ENCODE assay signal across 8 mouse cellular contexts in genomic region chr7:141463824-141464602, GRCm38 (mm10). TPM values are rescaled to one million over a fixed set of nuclear protein-coding genes. Genes with fewer than 3 reads are reported as not detected.
A peak's percentile ranks its signal among the peaks of the same experiment; 100 is the strongest.
DNase-seq lines count a peak whose midpoint lies in the region; ATAC-seq and TF ChIP-seq lines count a peak whose summit lies in the region.

No protein-coding gene starts in this region.

- peaks cover 15% of the 10 kb centered on the region; the same call in 1 of the 2 replicates for H3K4me1 ChIP-seq in forebrain, postnatal 0 days (ENCODE audit: insufficient read depth)
- peaks cover 36% of the 10 kb centered on the region for H3K4me1 ChIP-seq in intestine, embryonic 16.5 days (ENCODE audit: control insufficient read depth, insufficient read depth, low read length)
- H3K4me1 ChIP-seq in liver, postnatal 0 days (ENCODE audit: insufficient read depth) = peaks cover 43% of the 10 kb centered on the region
- peaks cover 19% of the 10 kb centered on the region for H3K4me1 ChIP-seq in stomach, postnatal 0 days (replicated peaks; ENCODE audit: control insufficient read depth, insufficient read depth)

- H3K4me2 ChIP-seq in forebrain, postnatal 0 days (ENCODE audit: low read depth) = peak overlapping the region; percentile 24
- peak overlapping the region; percentile 26; the same call in 1 of the 2 replicates for H3K4me2 ChIP-seq in intestine, embryonic 16.5 days (ENCODE audit: low read depth, low read length)
- H3K4me2 ChIP-seq in liver, postnatal 0 days (ENCODE audit: low read depth, low read length) = peak overlapping the region; percentile 40
- peak overlapping the region; percentile 37 for H3K4me2 ChIP-seq in stomach, postnatal 0 days (replicated peaks; ENCODE audit: low read depth)

- WGBS in forebrain, postnatal 0 days = 23% methylated on average over 12 of the region's 12 CpGs
- WGBS in intestine, embryonic 16.5 days = 42% methylated on average over 12 of the region's 12 CpGs
- 30% methylated on average over 12 of the region's 12 CpGs for WGBS in liver, postnatal 0 days (ENCODE audit: insufficient replicate concordance)
- 51% methylated on average over 12 of the region's 12 CpGs for WGBS in stomach, postnatal 0 days

- DNase-seq in cerebellum, adult 9-11 months = peak; percentile 52
- DNase-seq in forebrain, postnatal 0 days = no peak
- DNase-seq in liver, postnatal 0 days = no peak
- DNase-seq in stomach, postnatal 0 days (ENCODE audit: low spot score) = no peak
- DNase-seq in urinary bladder, postnatal 36 days (ENCODE audit: low spot score in 2 of 2) = no peak
- DNase-seq in left cerebral cortex, adult 8-10 months (ENCODE audit: low spot score in 2 of 2) = no peak

- no peak overlapping the region for H3K27ac ChIP-seq in forebrain, postnatal 0 days (ENCODE audit: low read depth, low read length)
- no peak overlapping the region for H3K27ac ChIP-seq in intestine, embryonic 16.5 days (ENCODE audit: low read length)
- H3K27ac ChIP-seq in liver, postnatal 0 days (ENCODE audit: low read depth) = peak overlapping the region; percentile 32; the same call in 1 of the 2 replicates
- peak overlapping the region; percentile 49; the same call in 1 of the 2 replicates for H3K27ac ChIP-seq in stomach, postnatal 0 days (replicated peaks)

- H3K9ac ChIP-seq in forebrain, postnatal 0 days = no peak overlapping the region
- 0 out of 2 replicates have a peak overlapping the region, but pooled peaks have one; percentile 15 for H3K9ac ChIP-seq in intestine, embryonic 16.5 days (ENCODE audit: low read depth, low read length)
- H3K9ac ChIP-seq in liver, postnatal 0 days (replicated peaks) = peak overlapping the region; percentile 12; the same call in 1 of the 2 replicates
- peak overlapping the region; percentile 27; the same call in 1 of the 2 replicates for H3K9ac ChIP-seq in stomach, postnatal 0 days (ENCODE audit: low read length)

- H3K36me3 ChIP-seq in forebrain, postnatal 0 days (ENCODE audit: insufficient read depth) = peaks cover 12% of the 10 kb centered on the region
- H3K36me3 ChIP-seq in intestine, embryonic 16.5 days (ENCODE audit: control insufficient read depth, insufficient read depth, low read length) = peaks cover 4% of the 10 kb centered on the region; the same call in 1 of the 2 replicates
- H3K36me3 ChIP-seq in liver, postnatal 0 days (replicated peaks; ENCODE audit: insufficient read depth, low read length) = peaks cover 11% of the 10 kb centered on the region
- H3K36me3 ChIP-seq in stomach, postnatal 0 days (ENCODE audit: control insufficient read depth, insufficient read depth, low read length) = peaks cover under 1% of the 10 kb centered on the region; the same call in 1 of the 2 replicates

- no peaks in the 10 kb centered on the region for H3K9me3 ChIP-seq in forebrain, postnatal 0 days (ENCODE audit: low read length)
- H3K9me3 ChIP-seq in intestine, embryonic 16.5 days (ENCODE audit: control insufficient read depth, low read length) = no peaks in the 10 kb centered on the region
- no peaks in the 10 kb centered on the region for H3K9me3 ChIP-seq in liver, postnatal 0 days (ENCODE audit: low read length)
- H3K9me3 ChIP-seq in stomach, postnatal 0 days (ENCODE audit: control insufficient read depth, low read length) = no peaks in the 10 kb centered on the region

- TF ChIP-seq CTCF in forebrain, postnatal 0 days (IDR thresholded peaks at IDR 0.05; ENCODE audit: low read depth) = no peak
- TF ChIP-seq CTCF in liver, postnatal 0 days (IDR thresholded peaks at IDR 0.05; ENCODE audit: low read depth) = no peak
- no peak for TF ChIP-seq CTCF in stomach, postnatal 0 days (IDR thresholded peaks at IDR 0.05; ENCODE audit: low read depth)

- peaks cover 48% of the 10 kb centered on the region for H3K27me3 ChIP-seq in forebrain, postnatal 0 days (ENCODE audit: insufficient read depth, low read length)
- H3K27me3 ChIP-seq in intestine, embryonic 16.5 days (replicated peaks; ENCODE audit: control insufficient read depth, insufficient read depth, low read length) = peaks cover 25% of the 10 kb centered on the region
- peaks cover 48% of the 10 kb centered on the region for H3K27me3 ChIP-seq in liver, postnatal 0 days (ENCODE audit: insufficient read depth, low read length)
- 0 out of 2 replicates have a peak, but pooled peaks cover 2% of the 10 kb centered on the region for H3K27me3 ChIP-seq in stomach, postnatal 0 days (ENCODE audit: control insufficient read depth, insufficient read depth, low read length)

- no peak for ATAC-seq in cerebellum, adult (ENCODE audit: insufficient number of reproducible peaks, low FRiP score, low TSS enrichment)
- ATAC-seq in forebrain, postnatal 0 days = no peak
- ATAC-seq in intestine, embryonic 16.5 days = no peak
- no peak for ATAC-seq in liver, postnatal 0 days
- ATAC-seq in stomach, postnatal 0 days (ENCODE audit: low FRiP score, low TSS enrichment) = no peak

- no peak for TF ChIP-seq EP300 in liver, postnatal 0 days (IDR thresholded peaks at IDR 0.05; ENCODE audit: low read depth)
- TF ChIP-seq EP300 in stomach, postnatal 0 days (optimal IDR thresholded peaks at IDR 0.05) = no peak

- H3K4me3 ChIP-seq in forebrain, postnatal 0 days (ENCODE audit: low read depth, low read length) = no peak overlapping the region
- H3K4me3 ChIP-seq in intestine, embryonic 16.5 days (ENCODE audit: low read length) = peak overlapping the region; percentile 11
- peak overlapping the region; percentile 3; the same call in 1 of the 2 replicates for H3K4me3 ChIP-seq in liver, postnatal 0 days (ENCODE audit: low read depth, low read length)
- no peak overlapping the region for H3K4me3 ChIP-seq in stomach, postnatal 0 days (ENCODE audit: low read depth, low read length)

RNA-seq across cellular contexts. Expression of gene Cracr2b, which starts 3.1 kb away (rescaled TPM):
- total RNA-seq in forebrain, postnatal 0 days (2014; rRNA removed) = 4.5 and 7.2 TPM in 2 replicates
- 5.2 and 6.7 TPM in 2 replicates for polyA plus RNA-seq in forebrain, postnatal 0 days (2015; fragmentation: Nextera tagmentation; extraction: Ambion mirVana)
- polyA plus RNA-seq in intestine, embryonic 16.5 days (2015; fragmentation: Nextera tagmentation; extraction: Ambion mirVana) = 19.3 and 21.0 TPM in 2 replicates
- polyA plus RNA-seq in liver, postnatal 0 days (2015; fragmentation: Nextera tagmentation; extraction: Ambion mirVana) = 6.3 and 7.3 TPM in 2 replicates
- 20.8 and 23.5 TPM in 2 replicates for polyA plus RNA-seq in stomach, postnatal 0 days (2015; fragmentation: Nextera tagmentation; extraction: Ambion mirVana)
- 1 to 10 TPM; 3.9 to 5.4 (median 4.4) TPM for total RNA-seq in left cerebral cortex, adult 8-10 months (2022)

RNA-seq across cellular contexts. Expression of gene Cd151, which starts 3.2 kb away (rescaled TPM):
- total RNA-seq in forebrain, postnatal 0 days (2014; rRNA removed) = 55.8 and 62.4 TPM in 2 replicates
- 12.4 and 18.7 TPM in 2 replicates for polyA plus RNA-seq in forebrain, postnatal 0 days (2015; fragmentation: Nextera tagmentation; extraction: Ambion mirVana)
- 30.6 and 30.8 TPM in 2 replicates for polyA plus RNA-seq in intestine, embryonic 16.5 days (2015; fragmentation: Nextera tagmentation; extraction: Ambion mirVana)
- polyA plus RNA-seq in liver, postnatal 0 days (2015; fragmentation: Nextera tagmentation; extraction: Ambion mirVana) = 5.1 and 6.6 TPM in 2 replicates
- polyA plus RNA-seq in stomach, postnatal 0 days (2015; fragmentation: Nextera tagmentation; extraction: Ambion mirVana) = 22.6 and 27.5 TPM in 2 replicates
- 10 to 100 TPM; 30.2 to 35.5 (median 33.4) TPM for total RNA-seq in left cerebral cortex, adult 8-10 months (2022)

RNA-seq across cellular contexts. Expression of gene Pnpla2, which starts 9.0 kb away (rescaled TPM):
- 6.2 and 7.7 TPM in 2 replicates for total RNA-seq in forebrain, postnatal 0 days (2014; rRNA removed)
- 18.3 and 22.4 TPM in 2 replicates for polyA plus RNA-seq in forebrain, postnatal 0 days (2015; fragmentation: Nextera tagmentation; extraction: Ambion mirVana)
- 45.5 and 45.7 TPM in 2 replicates for polyA plus RNA-seq in intestine, embryonic 16.5 days (2015; fragmentation: Nextera tagmentation; extraction: Ambion mirVana)
- polyA plus RNA-seq in liver, postnatal 0 days (2015; fragmentation: Nextera tagmentation; extraction: Ambion mirVana) = 47.1 and 51.3 TPM in 2 replicates
- 82.1 and 88.0 TPM in 2 replicates for polyA plus RNA-seq in stomach, postnatal 0 days (2015; fragmentation: Nextera tagmentation; extraction: Ambion mirVana)
- total RNA-seq in left cerebral cortex, adult 8-10 months (2022) = 10 to 100 TPM; 21.2 to 32.6 (median 27.2) TPM

RNA-seq across cellular contexts. Expression of gene Polr2l, which starts 10.9 kb away (rescaled TPM):
- total RNA-seq in forebrain, postnatal 0 days (2014; rRNA removed) = 21.1 and 24.6 TPM in 2 replicates
- polyA plus RNA-seq in forebrain, postnatal 0 days (2015; fragmentation: Nextera tagmentation; extraction: Ambion mirVana) = 73.2 and 74.8 TPM in 2 replicates
- polyA plus RNA-seq in intestine, embryonic 16.5 days (2015; fragmentation: Nextera tagmentation; extraction: Ambion mirVana) = 50.9 and 57.1 TPM in 2 replicates
- polyA plus RNA-seq in liver, postnatal 0 days (2015; fragmentation: Nextera tagmentation; extraction: Ambion mirVana) = 41.8 and 45.1 TPM in 2 replicates
- polyA plus RNA-seq in stomach, postnatal 0 days (2015; fragmentation: Nextera tagmentation; extraction: Ambion mirVana) = 53.4 and 60.2 TPM in 2 replicates
- 10 to 100 TPM; 32.2 to 42.4 (median 33.2) TPM for total RNA-seq in left cerebral cortex, adult 8-10 months (2022)

RNA-seq across cellular contexts. Expression of gene Tspan4, which starts 11.0 kb away (rescaled TPM):
- total RNA-seq in forebrain, postnatal 0 days (2014; rRNA removed) = 52.5 and 79.6 TPM in 2 replicates
- polyA plus RNA-seq in forebrain, postnatal 0 days (2015; fragmentation: Nextera tagmentation; extraction: Ambion mirVana) = 54.9 and 57.9 TPM in 2 replicates
- 58.2 and 59.2 TPM in 2 replicates for polyA plus RNA-seq in intestine, embryonic 16.5 days (2015; fragmentation: Nextera tagmentation; extraction: Ambion mirVana)
- 72.2 and 77.0 TPM in 2 replicates for polyA plus RNA-seq in liver, postnatal 0 days (2015; fragmentation: Nextera tagmentation; extraction: Ambion mirVana)
- polyA plus RNA-seq in stomach, postnatal 0 days (2015; fragmentation: Nextera tagmentation; extraction: Ambion mirVana) = 56.9 and 58.7 TPM in 2 replicates
- total RNA-seq in left cerebral cortex, adult 8-10 months (2022) = 10 to 100 TPM; 17.6 to 28.0 (median 23.9) TPM

Comparison
In these comparisons a context has a peak if more than half of its experiments do, and no peak if none do; other contexts are left out.
1. H3K27ac ChIP-seq: peak in liver, postnatal 0 days (single experiment) and stomach, postnatal 0 days (single experiment); none in forebrain, postnatal 0 days (single experiment) and intestine, embryonic 16.5 days (single experiment).
2. H3K4me3 ChIP-seq: peak in intestine, embryonic 16.5 days (single experiment) and liver, postnatal 0 days (single experiment); none in forebrain, postnatal 0 days (single experiment) and stomach, postnatal 0 days (single experiment).
3. Peak in every context shown above with its lines, with median percentiles within 50 percentile points of each other: H3K4me2 ChIP-seq.